Mouse (Mus musculus) midbrain, embryonic 14.5 days (tissue): ENCODE data around the gene Bpifb9a. TPM values are rescaled to one million over a fixed set of nuclear protein-coding genes. Genes with fewer than 3 reads are reported as not detected.
"Not testable (repeated sequence)": the region's sequence is repeated elsewhere in the genome, so short reads cannot be mapped to it uniquely, and the experiment has no call there.

ENCODE experiments used
- ATAC-seq: fragments of 200-750 bp; cut with Nextera tagmentation; 2 replicates; pipeline ENCODE4 v1.8.0; 2017; ENCODE audit warnings: moderate number of reproducible peaks, moderate library complexity; ENCODE audit not compliant: low FRiP score, low TSS enrichment
- DNase-seq: peaks from one replicate; pipeline ENCODE4 v3.0.0-alpha.2; 2015
- H3K27ac ChIP-seq: fragments of 300-500 bp; sonication (generic); replicated peaks from 2 replicates; pipeline ENCODE4 v1.5.1; 2014; ENCODE audit warnings: mild to moderate bottlenecking, low read depth, low read length, moderate library complexity
- H3K27me3 ChIP-seq: fragments of 300-500 bp; sonication (generic); 2 replicates; pipeline ENCODE4 v1.6.1; 2014; ENCODE audit warnings: low read length, control low read depth, mixed read lengths; ENCODE audit not compliant: control insufficient read depth, insufficient read depth
- H3K36me3 ChIP-seq: fragments of 300-500 bp; sonication (generic); 2 replicates; pipeline ENCODE4 v1.6.1; 2014; ENCODE audit warnings: low read length, control low read depth; ENCODE audit not compliant: control insufficient read depth, insufficient read depth
- H3K4me1 ChIP-seq: fragments of 300-500 bp; sonication (generic); 2 replicates; pipeline ENCODE4 v1.6.1; 2014; ENCODE audit warnings: mild to moderate bottlenecking, antibody characterized with exemption, low read length, control low read depth; ENCODE audit not compliant: control insufficient read depth, insufficient read depth
- H3K4me2 ChIP-seq: fragments of 300-500 bp; sonication (generic); 2 replicates; pipeline ENCODE4 v1.6.1; 2014; ENCODE audit warnings: mild to moderate bottlenecking, low read length, moderate library complexity
- H3K4me3 ChIP-seq: fragments of 300-500 bp; sonication (generic); replicated peaks from 2 replicates; pipeline ENCODE4 v1.5.1; 2014; ENCODE audit warnings: low read depth, low read length
- H3K9ac ChIP-seq: fragments of 300-500 bp; sonication (generic); replicated peaks from 2 replicates; pipeline ENCODE4 v1.6.1; 2014; ENCODE audit warnings: mild to moderate bottlenecking, low read length, moderate library complexity
- H3K9me3 ChIP-seq: fragments of 300-500 bp; sonication (generic); 2 replicates; pipeline ENCODE4 v1.6.1; 2016; ENCODE audit warnings: low read length, control low read depth, mixed read lengths; ENCODE audit not compliant: control insufficient read depth
- WGBS: fragments of 180-500 bp; shearing (Covaris S2); extraction: QIAGEN DNeasy Blood & Tissue Kit; methylation state at CpG from one replicate; pipeline ENCODE4 v1.1.7; 2014; 5-methylcytosine and 5-hydroxymethylcytosine counted together
- polyA plus RNA-seq: library from polyadenylated mRNA; unstranded; fragments of >200 nt; fragmentation: Nextera tagmentation; extraction: Ambion mirVana; gene quantifications from 2 replicates; pipeline ENCODE4 v1.2.1, GENCODE M21; 2014

Bpifb9a gene
- polyA plus RNA-seq, 1 experiment from 2014 or later, result not detected

- not testable (repeated sequence) for DNase-seq, H3K4me2 ChIP-seq, H3K27me3 ChIP-seq, H3K36me3 ChIP-seq, H3K4me1 ChIP-seq, H3K9ac ChIP-seq, ATAC-seq, H3K27ac ChIP-seq, H3K4me3 ChIP-seq, H3K9me3 ChIP-seq
- WGBS, result 86% methylated on average over 3 of the region's 3 CpGs
Measured at GRCm38 (mm10) chr2:154291866-154292265, 34.2 kb downstream of the Bpifb9a start.

DNA sequence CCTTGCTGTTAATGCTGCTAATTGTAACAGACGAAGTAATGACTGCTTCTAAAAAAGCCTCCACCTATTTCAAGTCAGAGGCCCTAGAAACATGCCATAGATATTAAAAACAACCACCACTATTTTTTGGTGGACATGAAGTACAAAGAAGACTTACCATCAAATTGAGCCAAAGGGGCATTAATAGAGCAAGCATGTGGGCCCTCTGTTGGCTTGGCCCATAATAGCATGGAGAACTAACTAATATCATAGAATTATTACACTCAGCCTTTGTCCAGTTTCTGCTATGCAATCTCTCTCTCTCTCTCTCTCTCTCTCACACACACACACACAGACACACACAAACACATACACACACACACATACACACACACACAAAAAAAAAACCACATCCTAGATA is 35.2 kb downstream of the Bpifb9a start:
- H3K9me3 ChIP-seq, result no peaks in the 10 kb centered on the region
- H3K27me3 ChIP-seq, result no peaks in the 10 kb centered on the region
- DNase-seq (no peak), ATAC-seq (no peak)
- H3K9ac ChIP-seq, result no peak overlapping the region
- no peak overlapping the region for H3K4me2 ChIP-seq
- no peaks in the 10 kb centered on the region for H3K36me3 ChIP-seq
- H3K4me3 ChIP-seq, result no peak overlapping the region
- H3K27ac ChIP-seq, result no peak overlapping the region
- H3K4me1 ChIP-seq, result no peaks in the 10 kb centered on the region
- 83% methylated on average over 1 of the region's 1 CpGs for WGBS

- H3K4me2 ChIP-seq, H3K4me3 ChIP-seq, H3K36me3 ChIP-seq, H3K4me1 ChIP-seq, H3K27me3 ChIP-seq, H3K9me3 ChIP-seq, H3K27ac ChIP-seq, H3K9ac ChIP-seq, ATAC-seq: not testable (repeated sequence)
- WGBS, result 3% methylated on average over 10 of the region's 10 CpGs
- DNase-seq, result peak; percentile 82
Measured at GRCm38 (mm10) chr2:154294746-154295145, 37.1 kb downstream of the Bpifb9a start.

GRCm38 (mm10) chr2:154300496-154300895 is 42.8 kb downstream of the Bpifb9a start:
- ATAC-seq, result no peak

DNA sequence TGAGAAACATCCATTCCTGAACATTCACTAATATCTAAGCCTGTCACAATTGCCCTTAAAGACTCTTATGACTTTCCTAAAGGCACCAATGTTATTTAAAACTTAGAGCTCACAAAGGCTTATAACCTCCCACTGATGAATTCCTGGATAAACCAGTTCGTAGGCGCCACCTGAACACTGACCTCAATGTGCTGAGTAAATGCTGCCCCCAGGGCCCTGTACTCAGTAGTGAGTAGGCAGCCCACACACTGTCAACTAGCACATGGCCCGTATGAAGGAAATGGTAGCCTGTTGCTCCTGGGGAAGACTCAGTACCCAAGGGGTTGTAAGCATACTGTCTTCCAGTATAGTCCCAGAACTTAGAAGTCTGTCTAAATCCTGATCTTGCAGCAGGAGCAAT is 44.1 kb downstream of the Bpifb9a start:
- no peak for DNase-seq
- H3K27ac ChIP-seq, result no peak overlapping the region
- ATAC-seq, result no peak
- no peak overlapping the region for H3K9ac ChIP-seq
- no peaks in the 10 kb centered on the region for H3K27me3 ChIP-seq
- no peaks in the 10 kb centered on the region for H3K4me1 ChIP-seq
- H3K4me3 ChIP-seq, result no peak overlapping the region
- no peaks in the 10 kb centered on the region for H3K36me3 ChIP-seq
- 85% methylated on average over 3 of the region's 3 CpGs for WGBS
- no peaks in the 10 kb centered on the region for H3K9me3 ChIP-seq
- H3K4me2 ChIP-seq, result no peak overlapping the region

More at GRCm38 (mm10) chr2:154300496-154300895, 42.8 kb downstream of the Bpifb9a start:
- Histone ChIP-seq H3K9ac (no peak overlapping the region), H3K27ac (no peak overlapping the region), H3K4me3 (no peak overlapping the region), H3K36me3 (no peaks in the 10 kb centered on the region), H3K4me1 (no peaks in the 10 kb centered on the region), H3K4me2 (no peak overlapping the region), H3K27me3 (no peaks in the 10 kb centered on the region), H3K9me3 (no peaks in the 10 kb centered on the region)
- 21% methylated on average over 1 of the region's 1 CpGs for WGBS
- peak; percentile 75 for DNase-seq

DNA sequence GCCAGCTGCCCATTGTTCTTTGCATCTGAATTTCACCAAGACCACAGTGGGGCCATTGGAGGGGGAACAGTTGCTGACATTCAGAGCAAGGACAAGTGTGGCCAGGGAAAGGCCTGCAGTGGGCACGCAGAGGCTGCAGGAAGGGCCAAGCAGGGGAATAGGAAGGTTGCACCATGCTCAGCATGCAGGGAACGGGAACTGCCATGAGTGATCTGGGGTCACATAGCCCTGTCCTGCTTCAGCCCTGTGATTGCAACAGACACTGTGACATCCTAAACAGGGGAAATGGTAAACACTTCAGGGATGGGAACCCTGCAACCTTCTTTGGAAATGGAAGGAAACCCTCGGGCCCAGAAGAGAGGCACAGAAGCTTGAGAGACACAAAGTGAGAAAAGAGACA is 47.0 kb downstream of the Bpifb9a start:
- 83% methylated on average over 1 of the region's 3 CpGs for WGBS
- ATAC-seq, H3K9me3 ChIP-seq, H3K27me3 ChIP-seq, H3K36me3 ChIP-seq, H3K9ac ChIP-seq, DNase-seq, H3K4me1 ChIP-seq, H3K4me3 ChIP-seq, H3K4me2 ChIP-seq, H3K27ac ChIP-seq: not testable (repeated sequence)

DNA sequence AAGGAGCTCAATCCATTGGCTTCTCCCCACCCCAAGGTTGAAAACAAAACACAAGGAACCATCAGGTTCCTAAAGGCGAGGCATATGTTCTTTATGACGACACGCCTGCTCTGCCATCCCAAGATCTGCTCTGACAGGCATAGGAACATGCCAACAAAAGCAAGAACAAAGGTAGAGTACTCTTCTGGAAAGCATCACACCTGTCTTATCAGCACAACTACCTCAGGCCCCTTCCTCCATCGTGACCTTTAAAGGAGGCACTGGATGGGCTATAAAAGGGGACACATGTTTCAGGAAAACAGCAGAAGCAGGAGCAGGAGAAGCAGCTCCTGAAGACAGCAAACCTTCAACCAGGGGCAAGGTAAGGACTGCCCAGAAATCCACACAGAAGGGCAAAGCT is 49.3 kb downstream of the Bpifb9a start, which contains the start of gene Bpifb9b:
Gene Bpifb9b, plus strand, starts transcription at position 301 of the 400 bp plus-strand sequence.
- H3K9ac ChIP-seq, H3K4me2 ChIP-seq, ATAC-seq, H3K9me3 ChIP-seq, H3K27me3 ChIP-seq, H3K4me3 ChIP-seq, H3K4me1 ChIP-seq, H3K27ac ChIP-seq, H3K36me3 ChIP-seq, DNase-seq: not testable (repeated sequence)
- 91% methylated on average over 4 of the region's 4 CpGs for WGBS

DNA sequence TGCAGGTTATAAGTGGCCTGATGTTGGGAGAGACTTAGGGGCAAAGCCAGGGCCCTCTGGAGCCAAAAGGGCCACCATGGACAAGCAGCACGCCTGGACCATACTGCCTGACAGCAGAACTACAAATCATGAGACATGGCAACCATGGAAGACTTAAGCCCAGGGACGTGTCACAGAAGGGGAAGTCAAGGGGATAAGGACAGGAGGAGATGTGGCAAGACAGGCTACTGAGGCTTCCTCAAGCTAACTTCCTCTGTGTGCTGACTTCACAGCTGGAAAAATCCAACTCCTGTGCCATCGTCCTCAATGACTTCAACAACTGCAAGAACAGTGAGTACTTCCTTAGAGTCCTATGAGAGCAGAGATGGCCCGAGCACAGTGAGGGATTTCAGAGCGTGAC is 56.1 kb downstream of the Bpifb9a start:
- H3K9me3 ChIP-seq, result not testable (repeated sequence)

More for the DNA sequence above, 56.1 kb downstream of the Bpifb9a start:
- ATAC-seq, H3K4me2 ChIP-seq, H3K27me3 ChIP-seq, H3K36me3 ChIP-seq, DNase-seq, H3K4me1 ChIP-seq, H3K27ac ChIP-seq, H3K4me3 ChIP-seq, H3K9ac ChIP-seq: not testable (repeated sequence)
- WGBS, result 73% methylated on average over 5 of the region's 5 CpGs
